Mouse (Mus musculus) MEL (cell line): ENCODE data around the gene Foxd2. TPM values are rescaled to one million over a fixed set of nuclear protein-coding genes. Genes with fewer than 3 reads are reported as not detected.

Experiments used
- DNase-seq: peaks from one replicate; pipeline ENCODE4 v3.0.0; 2011; ENCODE audit warnings: low read depth, low spot score
- H3K27ac ChIP-seq: 2 replicates; pipeline ENCODE4 v1.5.1; 2012; ENCODE audit warnings: low read depth, mild to moderate bottlenecking, control low read depth, low read length, moderate library complexity; ENCODE audit not compliant: control insufficient read depth
- H3K27me3 ChIP-seq, 2 experiments: fragments of 150-350 bp in 1 of 2; sonication (generic) in 1 of 2; 2 replicates each; pipeline ENCODE4 v1.6.1; 2012; ENCODE audit warnings: low read length in 2 of 2, mild to moderate bottlenecking in 2 of 2, improper control_type of control experiment in 1 of 2, moderate library complexity in 1 of 2; ENCODE audit not compliant: insufficient read depth in 2 of 2, control insufficient read depth in 1 of 2
- H3K36me3 ChIP-seq, 2 experiments: 2 replicates each; pipeline ENCODE4 v1.6.1; 2012 to 2014; ENCODE audit warnings: low read length in 2 of 2, improper control_type of control experiment in 1 of 2, inconsistent platforms in 1 of 2, mild to moderate bottlenecking in 1 of 2; ENCODE audit not compliant: insufficient read depth in 2 of 2, control insufficient read depth in 1 of 2
- H3K4me1 ChIP-seq, 2 experiments: fragments of 150-350 bp in 1 of 2; sonication (generic) in 1 of 2; 2 replicates each; pipeline ENCODE4 v1.6.1; 2012; ENCODE audit warnings: low read length in 2 of 2, improper control_type of control experiment in 1 of 2, mild to moderate bottlenecking in 1 of 2; ENCODE audit not compliant: insufficient read depth in 2 of 2, control insufficient read depth in 1 of 2
- H3K4me3 ChIP-seq, 2 experiments: fragments of 150-350 bp in 1 of 2; sonication (generic) in 1 of 2; 2 replicates each; pipeline ENCODE4 v1.5.1; 2012; ENCODE audit warnings: low read depth in 2 of 2, low read length in 2 of 2, mild to moderate bottlenecking in 2 of 2, moderate library complexity in 2 of 2, control low read depth in 1 of 2, improper control_type of control experiment in 1 of 2; ENCODE audit not compliant: control insufficient read depth in 1 of 2, insufficient read depth in 1 of 2
- H3K79me2 ChIP-seq: 2 replicates; pipeline ENCODE4 v1.6.1; 2012; ENCODE audit warnings: mild to moderate bottlenecking, low read length, moderate library complexity; ENCODE audit not compliant: control insufficient read depth, poor library complexity, insufficient read depth
- H3K9ac ChIP-seq: 2 replicates; pipeline ENCODE4 v1.6.1; 2012; ENCODE audit warnings: low read depth, mild to moderate bottlenecking, control low read depth, low read length, moderate library complexity; ENCODE audit not compliant: control insufficient read depth, poor library complexity, severe bottlenecking
- H3K9me3 ChIP-seq: fragments of 150-350 bp; sonication (generic); replicated peaks from 2 replicates; pipeline ENCODE4 v1.6.1; 2012; ENCODE audit warnings: mild to moderate bottlenecking, low read length, improper control_type of control experiment, moderate library complexity; ENCODE audit not compliant: insufficient read depth
- CHD1 ChIP-seq: IDR thresholded peaks from 2 replicates; pipeline ENCODE4 v1.6.1; 2012; ENCODE audit warnings: low read depth, mild to moderate bottlenecking, inconsistent platforms, low read length, improper control_type of control experiment
- CHD2 ChIP-seq: IDR thresholded peaks from 2 replicates; pipeline ENCODE4 v1.6.1; 2011; ENCODE audit warnings: low read length, improper control_type of control experiment
- CTCF ChIP-seq, 3 experiments: IDR thresholded peaks in 2 of 3; conservative IDR thresholded peaks in 1 of 3; 2 replicates each; pipeline ENCODE4 v1.5.1; 2011 to 2012; ENCODE audit warnings: low read length in 3 of 3, low read depth in 2 of 3, mild to moderate bottlenecking in 2 of 3, improper control_type of control experiment in 1 of 3, inconsistent platforms in 1 of 3, mixed read lengths in 1 of 3, moderate library complexity in 1 of 3; ENCODE audit not compliant: control insufficient read depth in 1 of 3, insufficient read depth in 1 of 3, poor library complexity in 1 of 3, severe bottlenecking in 1 of 3
- E2F4 ChIP-seq: IDR thresholded peaks from 2 replicates; pipeline ENCODE4 v1.6.1; 2011; ENCODE audit warnings: low read depth, low read length, improper control_type of control experiment, borderline replicate concordance
- ELF1 ChIP-seq: IDR thresholded peaks from 2 replicates; pipeline ENCODE4 v1.6.1; 2014; ENCODE audit warnings: low read depth, mild to moderate bottlenecking, inconsistent platforms, low read length, improper control_type of control experiment, moderate library complexity
- GABPA ChIP-seq: IDR thresholded peaks from 2 replicates; pipeline ENCODE4 v1.6.1; 2012; ENCODE audit warnings: low read depth, mild to moderate bottlenecking, inconsistent platforms, low read length, improper control_type of control experiment, moderate library complexity
- GATA1 ChIP-seq: IDR thresholded peaks from 2 replicates; pipeline ENCODE4 v1.6.1; 2011; ENCODE audit warnings: low read depth, low read length, improper control_type of control experiment
- HCFC1 ChIP-seq: IDR thresholded peaks from 2 replicates; pipeline ENCODE4 v1.6.1; 2012; ENCODE audit warnings: low read depth, mild to moderate bottlenecking, inconsistent platforms, low read length, improper control_type of control experiment, moderate library complexity
- JUND ChIP-seq: IDR thresholded peaks from 2 replicates; pipeline ENCODE4 v1.6.1; 2011; ENCODE audit warnings: low read depth, mild to moderate bottlenecking, improper control_type of control experiment, low read length
- KAT2A ChIP-seq: conservative IDR thresholded peaks from 2 replicates; pipeline ENCODE4 v1.6.1; 2012; ENCODE audit warnings: low read depth, low read length, improper control_type of control experiment, inconsistent platforms
- MAFK ChIP-seq: IDR thresholded peaks from 2 replicates; pipeline ENCODE4 v1.6.1; 2011; ENCODE audit warnings: low read depth, mild to moderate bottlenecking, low read length, improper control_type of control experiment, borderline replicate concordance
- MAX ChIP-seq: IDR thresholded peaks from 2 replicates; pipeline ENCODE4 v1.6.1; 2011; ENCODE audit warnings: low read length, improper control_type of control experiment
- MAZ ChIP-seq: IDR thresholded peaks from 2 replicates; pipeline ENCODE4 v1.6.1; 2012; ENCODE audit warnings: low read depth, mild to moderate bottlenecking, inconsistent platforms, low read length, improper control_type of control experiment
- MEF2A ChIP-seq: IDR thresholded peaks from 2 replicates; pipeline ENCODE4 v1.6.1; 2014; ENCODE audit warnings: low read depth, mild to moderate bottlenecking, inconsistent platforms, low read length, improper control_type of control experiment; ENCODE audit not compliant: poor library complexity, insufficient replicate concordance, severe bottlenecking; ENCODE audit errors: extremely low read depth
- MYB ChIP-seq: IDR thresholded peaks from 2 replicates; pipeline ENCODE4 v1.6.1; 2011; ENCODE audit warnings: mild to moderate bottlenecking, low read depth, low read length, improper control_type of control experiment
- NELFE ChIP-seq: IDR thresholded peaks from 2 replicates; pipeline ENCODE4 v1.6.1; 2011; ENCODE audit warnings: low read depth, low read length, improper control_type of control experiment
- POLR2AphosphoS2 ChIP-seq: IDR thresholded peaks from 2 replicates; pipeline ENCODE4 v1.6.1; 2011; ENCODE audit warnings: low read length, improper control_type of control experiment
- TAL1 ChIP-seq: IDR thresholded peaks from 2 replicates; pipeline ENCODE4 v1.6.1; 2012; ENCODE audit warnings: mild to moderate bottlenecking, inconsistent platforms, low read length, moderate library complexity, mixed read lengths
- TCF12 ChIP-seq: IDR thresholded peaks from 2 replicates; pipeline ENCODE4 v1.6.1; 2014; ENCODE audit warnings: low read depth, mild to moderate bottlenecking, inconsistent platforms, low read length, improper control_type of control experiment, moderate library complexity
- ZC3H11A ChIP-seq: IDR thresholded peaks from 2 replicates; pipeline ENCODE4 v1.6.1; 2012; ENCODE audit warnings: low read depth, mild to moderate bottlenecking, inconsistent platforms, low read length, improper control_type of control experiment
- ZKSCAN1 ChIP-seq: IDR thresholded peaks from 2 replicates; pipeline ENCODE4 v1.6.1; 2012; ENCODE audit warnings: low read depth, mild to moderate bottlenecking, inconsistent platforms, low read length, improper control_type of control experiment, moderate library complexity
- ZNF384 ChIP-seq: IDR thresholded peaks from 2 replicates; pipeline ENCODE4 v1.6.1; 2012; ENCODE audit warnings: low read depth, mild to moderate bottlenecking, inconsistent platforms, low read length, improper control_type of control experiment
- polyA plus RNA-seq, 2 experiments: library from polyadenylated mRNA; stranded (reverse) in 1 of 2; unstranded in 1 of 2; fragments of >175 nt in 1 of 2; fragments of >200 nt in 1 of 2; gene quantifications; 2 replicates each; pipeline versions ENCODE4 v1.2.1 to v1.2.4; 2012; ENCODE audit warnings: low replicate concordance in 2 of 2, low read depth in 1 of 2; ENCODE audit not compliant: insufficient read length in 2 of 2, insufficient read depth in 1 of 2, missing spikeins in 1 of 2
- total RNA-seq: library from RNA; depleted of rRNA; stranded (reverse); fragments of 300-350 nt; gene quantifications from 2 replicates; pipeline ENCODE4 v1.2.3, GENCODE M21; 2012

The Foxd2 gene
- total and polyA plus RNA-seq, 3 experiments: 0.73 to 1.1 TPM; not detected in 1

- Histone ChIP-seq H3K36me3 (no peaks in the 10 kb centered on the region), H3K27me3 (peaks cover 1 to 3% of the 10 kb centered on the region in 2 experiments; a peak in 2 of 4 replicates)
- TF ChIP-seq KAT2A (no peak), TCF12 (no peak), ZC3H11A (no peak), CHD1 (no peak), HCFC1 (no peak), MAZ (no peak), POLR2AphosphoS2 (no peak), CHD2 (no peak), TAL1 (no peak), JUND (no peak), MEF2A (no peak), CTCF (IDR thresholded peaks at IDR 0.05 in 2 of 3, conservative IDR thresholded peaks at IDR 0.05 in 1 of 3; ENCODE audit: control insufficient read depth in 1 of 3, insufficient read depth in 1 of 3, low read depth in 2 of 3, low read length in 3 of 3, poor library complexity in 1 of 3, severe bottlenecking in 1 of 3) (no peak), ELF1 (no peak), MAX (no peak), GABPA (no peak), E2F4 (no peak), MAFK (no peak), ZKSCAN1 (no peak)
- TF ChIP-seq, all 39 proteins: peak for 0
- H3K4me3 ChIP-seq: no peak overlapping the region
- H3K9me3 ChIP-seq: no peaks in the 10 kb centered on the region
- H3K79me2 ChIP-seq: no peaks in the 10 kb centered on the region
- no peaks in the 10 kb centered on the region for H3K4me1 ChIP-seq
- no peak overlapping the region for H3K9ac ChIP-seq
- H3K27ac ChIP-seq: no peak overlapping the region
- DNase-seq: no peak
These were observed 25.5 kb upstream of the Foxd2 start for GRCm38 (mm10) chr4:114934188-114934587.

- DNase-seq: no peak
- Histone ChIP-seq H3K79me2 (no peaks in the 10 kb centered on the region), H3K9me3 (no peaks in the 10 kb centered on the region), H3K27ac (no peak overlapping the region), H3K27me3 (peaks cover 0 to 3% of the 10 kb centered on the region in 2 experiments; a peak in 2 of 4 replicates), H3K36me3 (no peaks in the 10 kb centered on the region), H3K4me1 (no peaks in the 10 kb centered on the region), H3K4me3 (no peak overlapping the region), H3K9ac (no peak overlapping the region)
- no peak for TF ChIP-seq NELFE
- no peak for TF ChIP-seq MYB
- TF ChIP-seq HCFC1: no peak
- no peak for TF ChIP-seq ZNF384
- TF ChIP-seq POLR2AphosphoS2: no peak
- TF ChIP-seq GABPA: no peak
- TF ChIP-seq GATA1: no peak
These were observed 24.1 kb upstream of the Foxd2 start for GRCm38 (mm10) chr4:114932747-114933146.
